Mouse (Mus musculus): Measurements from ENCODE around the gene Uxs1. TPM values are rescaled to one million over a fixed set of nuclear protein-coding genes. Genes with fewer than 3 reads are reported as not detected.
A peak's percentile ranks its signal among the peaks of the same experiment; 100 is the strongest.

Uxs1 gene
- polyA plus RNA-seq, 1 experiment from 2014 or later: 16.9 TPM

DNA sequence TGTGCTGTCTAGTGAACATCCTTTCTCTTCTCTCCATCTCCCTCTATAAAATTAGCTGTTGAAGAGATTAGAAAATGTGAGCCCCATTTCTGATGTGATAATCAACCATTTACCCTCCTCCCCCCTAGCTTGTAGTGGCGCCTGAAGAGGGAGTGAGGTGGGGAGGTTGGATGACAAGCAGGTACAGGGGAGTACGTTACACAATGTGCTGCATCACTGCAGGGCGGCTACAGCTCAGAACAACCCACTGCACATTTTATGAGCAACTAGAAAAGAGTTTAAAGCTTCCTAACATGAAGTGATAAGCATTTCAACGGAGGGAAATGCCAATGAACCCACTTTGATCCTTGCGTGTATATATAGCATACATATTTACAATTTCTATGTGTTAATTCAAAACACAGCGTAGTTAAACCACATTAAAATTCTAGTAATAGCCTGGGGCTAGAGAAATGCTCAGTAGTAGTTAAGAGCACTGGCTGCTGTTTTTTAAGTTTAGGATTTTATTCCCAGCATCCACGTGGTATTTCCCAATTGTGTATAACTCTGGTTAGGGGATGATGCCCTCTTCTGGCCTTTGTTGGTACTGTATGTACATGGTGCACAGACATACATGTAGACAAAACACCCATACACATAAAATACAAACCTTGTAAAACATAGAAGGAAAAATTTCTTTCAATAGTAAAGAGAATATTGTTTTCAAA lies 89.6 kb downstream of the Uxs1 start:
- Histone ChIP-seq H3K36me3 (ENCODE audit: control insufficient read depth, insufficient read depth, low read length) (no peaks in the 10 kb centered on the region), H3K27me3 (ENCODE audit: control insufficient read depth, insufficient read depth, low read length) (no peaks in the 10 kb centered on the region), H3K9me3 (ENCODE audit: control insufficient read depth, low read depth, low read length) (no peaks in the 10 kb centered on the region), H3K4me1 (ENCODE audit: control insufficient read depth, insufficient read depth, low read length) (no peaks in the 10 kb centered on the region), H3K9ac (replicated peaks; ENCODE audit: low read depth, low read length) (no peak overlapping the region), H3K27ac (ENCODE audit: low read length) (no peak overlapping the region), H3K4me3 (ENCODE audit: low read depth, low read length) (no peak overlapping the region), H3K4me2 (replicated peaks; ENCODE audit: low read depth, low read length) (no peak overlapping the region)
- WGBS: 77% methylated on average over 7 of the region's 7 CpGs
- ATAC-seq (ENCODE audit: insufficient number of reproducible peaks, insufficient read depth, low FRiP score, low read depth): no peak

DNA sequence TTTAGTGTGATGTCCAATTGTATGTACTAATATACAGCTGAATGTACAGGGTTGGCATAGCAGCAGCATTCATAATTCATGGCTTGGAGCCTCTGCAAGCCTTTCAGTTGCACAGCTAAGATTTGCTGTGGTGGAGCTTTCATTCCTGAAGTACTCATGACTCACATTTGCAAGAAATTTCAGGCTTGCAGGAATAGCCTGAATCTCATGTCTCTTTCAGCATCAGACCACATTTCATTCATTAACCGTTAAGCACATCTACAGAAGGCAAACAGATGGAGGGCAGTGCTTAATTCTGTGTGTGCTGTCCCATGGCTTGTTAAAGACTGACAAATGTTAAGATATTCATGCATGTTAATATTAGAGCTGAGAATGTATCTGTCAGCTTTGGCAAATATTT lies 94.9 kb downstream of the Uxs1 start:
- Histone ChIP-seq H3K27me3 (ENCODE audit: control insufficient read depth, insufficient read depth, low read length) (no peaks in the 10 kb centered on the region), H3K27ac (ENCODE audit: low read length) (no peak overlapping the region), H3K36me3 (ENCODE audit: control insufficient read depth, insufficient read depth, low read length) (no peaks in the 10 kb centered on the region), H3K4me3 (ENCODE audit: low read depth, low read length) (no peak overlapping the region), H3K9ac (replicated peaks; ENCODE audit: low read depth, low read length) (no peak overlapping the region), H3K9me3 (ENCODE audit: control insufficient read depth, low read depth, low read length) (no peaks in the 10 kb centered on the region), H3K4me1 (ENCODE audit: control insufficient read depth, insufficient read depth, low read length) (0 out of 2 replicates have a peak, but pooled peaks cover 3% of the 10 kb centered on the region), H3K4me2 (replicated peaks; ENCODE audit: low read depth, low read length) (no peak overlapping the region)
- ATAC-seq (ENCODE audit: insufficient number of reproducible peaks, insufficient read depth, low FRiP score, low read depth): no peak
- 75% methylated on average over 1 of the region's 1 CpGs for WGBS

DNA sequence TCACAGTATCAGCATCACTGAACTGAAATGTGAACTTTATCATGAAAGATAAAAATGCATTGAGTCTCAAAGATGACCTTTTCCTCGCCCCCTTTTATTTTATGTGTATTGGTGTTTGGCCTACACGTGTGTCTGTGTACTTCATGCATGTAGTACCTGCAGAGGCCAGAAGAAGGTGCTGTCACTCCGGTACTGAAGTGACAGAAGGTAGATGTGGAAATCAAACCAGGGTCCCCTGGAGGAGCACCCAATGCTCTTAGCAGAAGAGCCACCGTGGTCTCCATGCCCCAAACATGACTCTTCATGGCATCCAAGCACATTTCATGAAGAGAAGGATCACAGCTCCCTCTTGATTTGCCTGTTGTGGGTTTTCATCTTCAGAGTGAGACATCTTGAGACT lies 95.5 kb downstream of the Uxs1 start:
- no peak overlapping the region for H3K4me3 ChIP-seq (ENCODE audit: low read depth, low read length)
- H3K9ac ChIP-seq (replicated peaks; ENCODE audit: low read depth, low read length): no peak overlapping the region
- no peaks in the 10 kb centered on the region for H3K27me3 ChIP-seq (ENCODE audit: control insufficient read depth, insufficient read depth, low read length)
- ATAC-seq (ENCODE audit: insufficient number of reproducible peaks, insufficient read depth, low FRiP score, low read depth): no peak
- no peaks in the 10 kb centered on the region for H3K9me3 ChIP-seq (ENCODE audit: control insufficient read depth, low read depth, low read length)
- H3K27ac ChIP-seq (ENCODE audit: low read length): no peak overlapping the region
- 0 out of 2 replicates have a peak, but pooled peaks cover 3% of the 10 kb centered on the region for H3K4me1 ChIP-seq (ENCODE audit: control insufficient read depth, insufficient read depth, low read length)
- 85% methylated on average over 4 of the region's 4 CpGs for WGBS
- H3K4me2 ChIP-seq (replicated peaks; ENCODE audit: low read depth, low read length): no peak overlapping the region
- no peaks in the 10 kb centered on the region for H3K36me3 ChIP-seq (ENCODE audit: control insufficient read depth, insufficient read depth, low read length)

DNA sequence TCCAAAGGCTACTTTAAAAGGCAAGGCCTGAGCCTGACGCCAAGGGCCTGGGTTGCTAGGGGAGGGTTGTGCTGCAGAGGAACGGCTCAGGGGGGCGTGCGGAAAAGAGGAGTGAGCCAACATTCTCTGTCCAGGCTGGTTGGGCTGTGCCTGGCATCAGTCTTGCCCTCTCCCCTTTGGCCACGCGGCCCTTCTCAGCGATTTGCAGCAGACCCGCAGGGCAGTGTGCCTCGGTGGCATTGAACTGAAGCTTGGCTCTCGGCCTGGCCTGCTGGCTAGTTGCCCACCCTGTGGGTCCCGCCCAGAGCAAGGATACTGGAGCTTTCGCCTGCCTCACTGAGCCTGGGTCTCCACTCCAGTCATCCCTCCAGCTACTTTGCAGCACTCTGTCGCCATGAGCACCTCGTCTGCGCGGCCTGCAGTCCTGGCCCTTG lies 97.1 kb downstream of the Uxs1 start, which contains the start of gene 1500015O10Rik:
Gene 1500015O10Rik, plus strand, starts transcription at position 112 of the 434 bp plus-strand sequence.
- H3K36me3 ChIP-seq (ENCODE audit: control insufficient read depth, insufficient read depth, low read length): no peaks in the 10 kb centered on the region
- no peak within 1 kb of the TSS for H3K4me3 ChIP-seq (ENCODE audit: low read depth, low read length)
- no peak within 1 kb of the TSS for H3K27ac ChIP-seq (ENCODE audit: low read length)
- ATAC-seq (ENCODE audit: insufficient number of reproducible peaks, insufficient read depth, low FRiP score, low read depth): peak; percentile 63
- H3K4me1 ChIP-seq (ENCODE audit: control insufficient read depth, insufficient read depth, low read length): 0 out of 2 replicates have a peak, but pooled peaks cover 3% of the 10 kb centered on the region
- no peak within 1 kb of the TSS for H3K4me2 ChIP-seq (replicated peaks; ENCODE audit: low read depth, low read length)
- H3K27me3 ChIP-seq (ENCODE audit: control insufficient read depth, insufficient read depth, low read length): no peaks in the 10 kb centered on the region
- H3K9ac ChIP-seq (replicated peaks; ENCODE audit: low read depth, low read length): no peak within 1 kb of the TSS
- 58% methylated on average over 16 of the region's 16 CpGs for WGBS
- no peaks in the 10 kb centered on the region for H3K9me3 ChIP-seq (ENCODE audit: control insufficient read depth, low read depth, low read length)

DNA sequence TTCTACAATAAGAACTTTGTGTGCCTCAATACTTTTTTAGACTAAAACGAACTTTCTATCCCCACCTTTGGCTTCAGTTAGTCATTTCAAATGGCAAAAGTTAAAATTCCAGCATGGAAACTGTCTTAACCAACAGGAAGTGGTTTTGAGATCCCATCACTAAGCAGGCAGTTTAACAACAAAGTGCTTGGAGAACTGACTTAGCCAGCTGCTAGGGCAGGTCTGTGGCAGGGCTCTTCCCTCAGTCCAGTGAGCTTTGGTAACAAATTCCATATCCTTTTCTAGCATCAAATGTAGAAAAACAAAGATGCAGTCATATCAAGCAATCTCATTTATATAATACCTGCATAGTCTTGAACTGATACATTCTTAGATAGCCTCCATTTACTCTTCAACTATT lies 105.1 kb downstream of the Uxs1 start:
- Histone ChIP-seq H3K27ac (ENCODE audit: low read length) (no peak overlapping the region), H3K9ac (replicated peaks; ENCODE audit: low read depth, low read length) (no peak overlapping the region), H3K9me3 (ENCODE audit: control insufficient read depth, low read depth, low read length) (no peaks in the 10 kb centered on the region), H3K4me2 (replicated peaks; ENCODE audit: low read depth, low read length) (no peak overlapping the region), H3K36me3 (ENCODE audit: control insufficient read depth, insufficient read depth, low read length) (no peaks in the 10 kb centered on the region), H3K4me3 (ENCODE audit: low read depth, low read length) (no peak overlapping the region), H3K4me1 (ENCODE audit: control insufficient read depth, insufficient read depth, low read length) (no peaks in the 10 kb centered on the region), H3K27me3 (ENCODE audit: control insufficient read depth, insufficient read depth, low read length) (no peaks in the 10 kb centered on the region)
- 71% methylated on average over 1 of the region's 1 CpGs for WGBS
- ATAC-seq (ENCODE audit: insufficient number of reproducible peaks, insufficient read depth, low FRiP score, low read depth): no peak

DNA sequence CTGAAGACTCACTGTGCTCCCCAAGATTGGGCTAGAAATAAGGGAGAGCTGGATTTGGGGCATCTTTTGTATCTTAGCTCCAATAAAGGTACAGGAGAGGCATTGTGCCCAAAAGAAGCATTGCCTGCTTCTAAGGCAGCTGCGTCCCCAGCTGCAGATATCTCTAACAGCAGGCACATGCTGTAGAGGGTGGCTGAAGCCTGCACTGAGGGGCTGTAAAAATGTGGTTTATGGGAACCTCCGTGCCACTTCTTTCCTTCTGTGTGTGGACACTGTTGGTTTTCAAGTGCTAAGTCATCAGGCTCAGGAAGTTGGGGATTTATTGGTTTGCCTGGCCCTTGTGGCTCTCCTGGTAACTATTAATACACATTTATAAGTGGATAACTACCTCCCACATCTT lies 108.8 kb downstream of the Uxs1 start:
- no peaks in the 10 kb centered on the region for H3K27me3 ChIP-seq (ENCODE audit: control insufficient read depth, insufficient read depth, low read length)
- H3K4me2 ChIP-seq (replicated peaks; ENCODE audit: low read depth, low read length): no peak overlapping the region
- no peaks in the 10 kb centered on the region for H3K36me3 ChIP-seq (ENCODE audit: control insufficient read depth, insufficient read depth, low read length)
- no peak overlapping the region for H3K4me3 ChIP-seq (ENCODE audit: low read depth, low read length)
- H3K9me3 ChIP-seq (ENCODE audit: control insufficient read depth, low read depth, low read length): no peaks in the 10 kb centered on the region
- no peak overlapping the region for H3K27ac ChIP-seq (ENCODE audit: low read length)
- no peak for ATAC-seq (ENCODE audit: insufficient number of reproducible peaks, insufficient read depth, low FRiP score, low read depth)
- H3K4me1 ChIP-seq (ENCODE audit: control insufficient read depth, insufficient read depth, low read length): no peaks in the 10 kb centered on the region
- H3K9ac ChIP-seq (replicated peaks; ENCODE audit: low read depth, low read length): no peak overlapping the region
- 74% methylated on average over 2 of the region's 2 CpGs for WGBS

DNA sequence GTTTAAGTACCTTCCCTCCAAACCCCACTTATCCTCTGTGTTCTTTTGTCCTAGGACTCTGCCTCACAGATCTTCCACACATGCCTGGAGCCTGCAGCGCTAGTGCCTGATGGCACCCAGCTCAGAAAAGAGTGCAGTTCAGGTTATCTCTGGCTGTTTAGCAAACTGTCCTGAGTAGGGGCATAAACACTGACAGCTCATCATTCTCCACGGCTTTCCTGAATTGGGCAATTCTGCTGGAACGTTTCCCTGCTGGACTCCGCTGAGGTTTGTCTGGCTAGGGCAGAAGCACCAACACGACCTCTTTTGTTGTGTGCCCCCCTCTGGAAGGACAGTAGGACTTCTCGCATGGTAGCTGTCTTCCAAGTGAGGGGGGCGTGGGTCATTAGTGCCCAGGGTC lies 109.6 kb downstream of the Uxs1 start:
- WGBS: 66% methylated on average over 7 of the region's 7 CpGs
- Histone ChIP-seq H3K4me3 (ENCODE audit: low read depth, low read length) (no peak overlapping the region), H3K4me2 (replicated peaks; ENCODE audit: low read depth, low read length) (no peak overlapping the region), H3K27ac (ENCODE audit: low read length) (no peak overlapping the region), H3K9me3 (ENCODE audit: control insufficient read depth, low read depth, low read length) (no peaks in the 10 kb centered on the region), H3K27me3 (ENCODE audit: control insufficient read depth, insufficient read depth, low read length) (no peaks in the 10 kb centered on the region), H3K4me1 (ENCODE audit: control insufficient read depth, insufficient read depth, low read length) (no peaks in the 10 kb centered on the region), H3K36me3 (ENCODE audit: control insufficient read depth, insufficient read depth, low read length) (no peaks in the 10 kb centered on the region), H3K9ac (replicated peaks; ENCODE audit: low read depth, low read length) (no peak overlapping the region)
- ATAC-seq (ENCODE audit: insufficient number of reproducible peaks, insufficient read depth, low FRiP score, low read depth): no peak

DNA sequence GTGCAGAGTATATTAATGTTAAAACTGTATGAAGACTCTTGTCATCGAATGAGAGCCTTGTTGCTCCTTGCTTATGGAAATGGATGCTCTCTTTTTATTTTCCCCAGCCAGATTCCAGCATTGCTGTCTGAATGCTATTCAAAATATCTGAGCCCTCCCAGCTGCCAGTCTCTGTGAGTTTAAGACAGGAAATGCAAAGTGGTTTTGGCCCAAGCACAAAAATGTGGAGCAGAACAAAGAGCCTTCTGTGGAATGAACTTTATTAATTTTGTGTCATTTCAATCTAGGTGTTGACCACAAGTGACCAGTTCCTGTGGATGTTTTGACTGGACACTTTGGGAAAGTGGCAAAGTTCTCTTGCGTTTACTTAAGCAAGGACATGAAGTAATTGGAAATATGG lies 112.8 kb downstream of the Uxs1 start:
- Histone ChIP-seq H3K4me1 (ENCODE audit: control insufficient read depth, insufficient read depth, low read length) (no peaks in the 10 kb centered on the region), H3K27ac (ENCODE audit: low read length) (no peak overlapping the region), H3K27me3 (ENCODE audit: control insufficient read depth, insufficient read depth, low read length) (no peaks in the 10 kb centered on the region), H3K4me2 (replicated peaks; ENCODE audit: low read depth, low read length) (no peak overlapping the region), H3K36me3 (ENCODE audit: control insufficient read depth, insufficient read depth, low read length) (no peaks in the 10 kb centered on the region), H3K9ac (replicated peaks; ENCODE audit: low read depth, low read length) (no peak overlapping the region), H3K4me3 (ENCODE audit: low read depth, low read length) (no peak overlapping the region), H3K9me3 (ENCODE audit: control insufficient read depth, low read depth, low read length) (no peaks in the 10 kb centered on the region)
- WGBS: 68% methylated on average over 2 of the region's 2 CpGs
- no peak for ATAC-seq (ENCODE audit: insufficient number of reproducible peaks, insufficient read depth, low FRiP score, low read depth)

DNA sequence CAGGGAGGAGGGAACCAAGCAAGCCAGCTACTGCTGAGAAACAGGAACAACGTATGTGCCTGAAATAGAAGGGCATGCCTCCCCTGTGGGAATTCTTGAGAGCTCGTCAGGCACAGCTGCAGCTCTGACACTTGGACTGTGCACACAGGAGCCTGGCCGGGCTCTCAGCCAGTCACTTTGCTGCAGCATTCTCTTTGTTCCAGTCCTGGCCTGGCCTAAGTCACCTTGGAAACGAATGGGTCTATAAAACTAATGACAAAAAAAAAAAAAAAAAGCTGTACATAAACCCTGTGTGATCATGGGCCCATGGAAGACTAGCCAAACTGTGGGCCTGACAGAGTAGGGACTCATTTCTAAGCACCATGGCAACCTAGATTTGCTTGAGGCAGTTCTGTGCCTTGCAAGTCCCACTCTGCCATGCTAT lies 129.0 kb downstream of the Uxs1 start:
- H3K27me3 ChIP-seq (ENCODE audit: control insufficient read depth, insufficient read depth, low read length): no peaks in the 10 kb centered on the region
- 9% methylated on average over 4 of the region's 4 CpGs for WGBS
- H3K9me3 ChIP-seq (ENCODE audit: control insufficient read depth, low read depth, low read length): no peaks in the 10 kb centered on the region
- H3K4me3 ChIP-seq (ENCODE audit: low read depth, low read length): no peak overlapping the region
- H3K4me2 ChIP-seq (replicated peaks; ENCODE audit: low read depth, low read length): no peak overlapping the region
- no peak overlapping the region for H3K9ac ChIP-seq (replicated peaks; ENCODE audit: low read depth, low read length)
- peak; percentile 78; the same call in 1 of the 2 replicates for ATAC-seq (ENCODE audit: insufficient number of reproducible peaks, insufficient read depth, low FRiP score, low read depth)
- no peak overlapping the region; the same call in 1 of the 2 replicates for H3K27ac ChIP-seq (ENCODE audit: low read length)
- peaks cover 13% of the 10 kb centered on the region; the same call in 1 of the 2 replicates for H3K4me1 ChIP-seq (ENCODE audit: control insufficient read depth, insufficient read depth, low read length)
- H3K36me3 ChIP-seq (ENCODE audit: control insufficient read depth, insufficient read depth, low read length): no peaks in the 10 kb centered on the region

Measured in stomach, embryonic 14.5 days (tissue).